Mouse (Mus musculus) right cerebral cortex, postnatal 36 days (tissue): ENCODE results near the gene Top2b.

ENCODE experiments used
- DNase-seq, 2 experiments: peaks; one replicate each; pipeline ENCODE4 v3.0.0; 2022; ENCODE audit warnings: low spot score in 2 of 2, mixed read lengths in 1 of 2

Top2b gene

GRCm38 (mm10) chr14:16414163-16414562 is 49.2 kb downstream of the Top2b start:
- DNase-seq = no peak

GRCm38 (mm10) chr14:16427569-16427968 is 62.6 kb downstream of the Top2b start:
- no peak for DNase-seq

- no peak for DNase-seq
Measured at GRCm38 (mm10) chr14:16431941-16432499, 67.0 kb downstream of the Top2b start.

GRCm38 (mm10) chr14:16432550-16432949 is 67.6 kb downstream of the Top2b start:
- no peak for DNase-seq

GRCm38 (mm10) chr14:16433206-16433605 is 68.2 kb downstream of the Top2b start:
- DNase-seq = peak; percentile 36 to 65

- peak in 1 of 2 experiments; percentile 41 for DNase-seq
Measured at GRCm38 (mm10) chr14:16434396-16435171, 69.6 kb downstream of the Top2b start.

DNA sequence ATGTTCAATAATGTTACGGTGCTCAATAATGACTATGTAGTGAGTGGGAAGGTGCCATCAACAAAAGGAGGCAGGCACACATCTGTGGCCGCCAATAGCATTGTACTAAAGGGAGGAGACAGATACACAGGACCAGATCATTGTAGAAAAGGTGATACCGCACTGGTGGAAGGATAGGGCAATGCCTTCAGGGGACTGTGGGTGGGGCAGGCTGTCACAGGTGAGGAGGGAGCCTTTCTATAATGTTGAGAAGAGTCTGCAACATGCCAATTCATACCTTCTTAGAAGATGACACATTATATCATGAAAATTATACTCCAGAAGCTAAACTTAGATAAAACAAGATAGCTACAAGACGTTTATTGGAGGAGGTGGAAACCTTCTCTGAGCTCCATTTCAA is 72.4 kb downstream of the Top2b start:
- DNase-seq = no peak

GRCm38 (mm10) chr14:16439385-16440126 is 74.6 kb downstream of the Top2b start:
- DNase-seq = no peak

GRCm38 (mm10) chr14:16444859-16445258 is 79.9 kb downstream of the Top2b start:
- DNase-seq = no peak

DNA sequence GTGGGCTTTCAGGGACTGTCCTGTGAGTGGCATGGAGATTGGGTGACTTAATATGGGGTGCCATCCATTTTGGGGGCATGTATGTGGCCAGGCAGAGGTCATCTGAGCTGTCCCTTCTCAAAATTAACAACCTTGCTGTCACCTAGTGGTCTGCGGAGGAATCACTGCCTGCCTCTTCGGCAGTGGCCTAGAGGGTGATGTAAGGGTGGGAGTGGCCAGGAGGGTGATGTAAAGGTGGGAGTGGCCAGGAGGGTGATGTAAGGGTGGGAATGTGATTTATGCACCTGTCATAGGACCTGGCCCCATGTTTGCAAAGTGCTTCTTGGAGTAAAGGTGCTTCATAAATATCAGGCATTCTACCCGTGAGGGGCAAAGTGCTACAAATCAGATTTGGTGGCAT is 82.6 kb downstream of the Top2b start:
- no peak for DNase-seq

DNA sequence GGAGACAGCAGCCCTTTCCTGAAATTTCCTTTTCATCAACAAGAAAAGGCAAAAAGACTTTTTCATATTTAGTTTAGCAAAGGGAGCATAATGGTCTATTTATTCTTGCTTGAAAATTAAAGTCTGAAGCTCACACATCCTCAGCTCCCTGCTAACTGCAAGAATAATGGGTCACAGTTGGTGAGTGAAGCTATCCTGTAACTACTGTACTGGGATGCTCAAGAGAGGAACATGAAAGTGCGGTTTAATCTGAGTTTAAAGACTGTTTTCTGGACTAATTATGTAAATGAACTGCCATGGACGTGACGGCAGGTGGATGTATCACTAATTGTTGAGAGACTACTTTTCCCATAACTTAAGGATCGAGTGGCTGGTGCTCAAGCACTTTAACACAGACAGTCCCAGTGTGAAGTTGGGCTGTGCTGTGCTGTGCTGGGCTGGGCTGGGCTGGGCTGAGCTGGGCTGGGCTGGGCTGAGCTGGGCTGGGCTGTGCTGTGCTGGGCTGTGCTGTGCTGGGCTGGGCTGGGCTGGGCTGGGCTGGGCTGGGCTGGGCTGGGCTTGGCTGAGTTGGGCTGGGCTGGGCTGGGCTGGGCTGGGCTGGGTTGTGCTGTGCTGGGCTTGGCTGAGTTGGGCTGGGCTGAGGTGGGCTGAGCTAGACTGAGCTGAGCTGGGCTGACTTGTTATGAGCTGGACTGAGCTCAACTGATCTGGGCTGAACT is 83.4 kb downstream of the Top2b start:
- DNase-seq = no peak

GRCm38 (mm10) chr14:16478606-16479323 is 113.8 kb downstream of the Top2b start:
- no peak for DNase-seq

DNA sequence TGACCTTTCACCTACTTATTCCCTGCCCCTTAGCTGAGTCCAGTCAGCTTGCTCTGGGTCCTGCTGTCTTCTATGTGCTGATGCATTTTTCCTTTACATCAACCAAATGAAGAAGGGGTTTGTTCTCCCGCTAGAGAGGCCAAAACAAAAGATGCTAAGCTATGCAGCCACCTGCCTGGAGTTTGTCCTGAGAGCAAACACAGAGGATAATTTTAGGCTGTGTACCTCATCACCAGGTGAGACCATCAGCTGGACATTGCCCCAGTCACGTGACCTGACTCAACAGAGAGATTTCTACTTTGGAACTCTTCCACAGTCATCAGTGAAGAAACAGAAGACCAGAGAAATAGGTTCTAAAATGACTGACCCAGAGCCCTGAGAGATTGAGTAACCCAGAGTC is 114.5 kb downstream of the Top2b start:
- no peak for DNase-seq

- DNase-seq = no peak
Measured at GRCm38 (mm10) chr14:16480621-16481020, 115.6 kb downstream of the Top2b start.

GRCm38 (mm10) chr14:16483656-16484380 is 118.8 kb downstream of the Top2b start:
- DNase-seq = no peak
